Mouse (Mus musculus): ENCODE measurements at regions not wholly inside any gene's neighbourhood (a gene's known extent, or its start where the extent isn't known, plus 50 kb on each side); places are given as distances from the start of the nearest gene placed in this dataset. TPM values are rescaled to one million over a fixed set of nuclear protein-coding genes. Genes with fewer than 3 reads are reported as not detected.
"Not testable (repeated sequence)": the region's sequence is repeated elsewhere in the genome, so short reads cannot be mapped to it uniquely, and the experiment has no call there.

GRCm38 (mm10) chr4:3079901-3080300, 87.2 kb upstream of the Vmn1r2 start:
- intact Hi-C loops (cut with DNase I): no loop called here
- DNase-seq (ENCODE audit: low spot score): no peak

- intact Hi-C loops (cut with DNase I): no loop called here
- DNase-seq (ENCODE audit: low spot score): peak; percentile 0
Measured at GRCm38 (mm10) chr4:3080385-3081125, 86.6 kb upstream of the Vmn1r2 start.

- DNase-seq (ENCODE audit: low spot score): peak; percentile 0
- intact Hi-C loops (cut with DNase I): no loop called here
Measured at GRCm38 (mm10) chr4:3081148-3081952, 85.8 kb upstream of the Vmn1r2 start.

GRCm38 (mm10) chr4:3081953-3082950, 84.9 kb upstream of the Vmn1r2 start:
- intact Hi-C loops (cut with DNase I): no loop called here

GRCm38 (mm10) chr4:3083161-3084020, 83.7 kb upstream of the Vmn1r2 start:
- intact Hi-C loops (cut with DNase I): no loop called here
- peak; percentile 1 for DNase-seq (ENCODE audit: low spot score)

More at GRCm38 (mm10) chr4:3081953-3082950, 84.9 kb upstream of the Vmn1r2 start:
- DNase-seq (ENCODE audit: low spot score): peak; percentile 1

- intact Hi-C loops (cut with DNase I): no loop called here
- DNase-seq (ENCODE audit: low spot score): peak; percentile 0
Measured at GRCm38 (mm10) chr4:3084021-3084545, 83.0 kb upstream of the Vmn1r2 start.

- intact Hi-C loops (cut with DNase I): no loop called here
- peak; percentile 0 for DNase-seq (ENCODE audit: low spot score)
Measured at GRCm38 (mm10) chr4:3085456-3086448, 81.4 kb upstream of the Vmn1r2 start.

- intact Hi-C loops (cut with DNase I); DNase-seq (ENCODE audit: low spot score): not testable (repeated sequence)
Measured at GRCm38 (mm10) chr4:3087616-3088015, 79.5 kb upstream of the Vmn1r2 start.

- DNase-seq (ENCODE audit: low spot score): no peak
- intact Hi-C loops (cut with DNase I): no loop called here
Measured at GRCm38 (mm10) chr4:3089567-3090377, 77.3 kb upstream of the Vmn1r2 start.

- DNase-seq (ENCODE audit: low spot score): no peak
- intact Hi-C loops (cut with DNase I): no loop called here
Measured at GRCm38 (mm10) chr4:3090378-3090735, 76.8 kb upstream of the Vmn1r2 start.

GRCm38 (mm10) chr4:3090742-3091141, 76.4 kb upstream of the Vmn1r2 start:
- no peak for DNase-seq (ENCODE audit: low spot score)
- intact Hi-C loops (cut with DNase I): no loop called here

Small RNA genes in the stretch of these regions (microRNA-seq; reads per million reads assigned to microRNA genes)
- gene Gm27878: not detected

Data from heart, postnatal 25 days (tissue).